Mouse (Mus musculus): ENCODE results near the gene Grk4. TPM values are rescaled to one million over a fixed set of nuclear protein-coding genes. Genes with fewer than 3 reads are reported as not detected.

Grk4 gene
- 3.2 TPM for polyA plus RNA-seq (2014; fragmentation: Illumina TruSeq; extraction: RNeasy Lipid Tissue Mini Kit (QIAGEN cat#74804); ENCODE audit: low read depth, low replicate concordance)

DNA sequence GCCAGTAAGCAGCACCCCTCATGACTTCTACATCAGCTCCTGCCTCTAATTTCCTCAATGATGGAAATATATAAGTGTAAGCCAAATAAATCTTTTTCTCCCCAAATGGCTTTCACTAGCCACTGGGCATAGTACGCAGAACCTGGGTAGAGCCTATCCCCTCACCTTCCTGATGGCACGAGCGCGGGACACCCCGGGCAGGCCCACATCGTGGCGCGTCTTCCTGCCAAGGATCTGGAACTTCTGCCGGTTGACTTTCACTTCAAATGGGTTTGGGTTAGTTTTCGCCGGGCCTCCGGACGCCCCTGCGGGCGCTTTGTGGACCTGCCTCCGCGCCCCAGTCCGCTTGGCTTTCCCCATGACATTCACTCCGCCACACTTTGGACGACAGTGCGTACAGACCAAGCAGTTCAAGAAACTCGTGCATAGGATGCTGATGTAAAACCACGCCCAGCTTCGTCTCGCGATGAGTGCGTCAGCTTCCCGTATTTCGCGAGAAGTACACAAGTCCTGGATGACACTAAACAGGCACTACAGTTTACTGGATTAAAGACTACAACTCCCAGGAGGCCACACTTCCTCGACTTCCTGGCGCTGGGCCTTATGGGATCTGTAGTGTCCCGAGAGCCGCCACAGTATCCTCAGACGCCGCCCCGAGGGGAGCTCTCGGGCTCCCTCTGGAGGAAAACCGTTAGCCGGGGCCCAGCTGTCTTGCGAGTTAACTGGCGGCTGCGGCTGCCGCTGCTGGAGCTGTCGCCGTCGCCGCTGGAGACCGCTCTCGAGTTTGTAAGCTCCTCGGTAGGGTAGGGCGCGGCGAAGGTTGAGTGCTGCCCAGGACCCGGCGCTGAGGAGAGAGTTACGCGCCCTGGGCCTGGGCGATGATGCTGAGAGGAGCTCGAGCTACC is at the start of gene Grk4, which contains the start of gene Nop14:
Grk4 (plus strand) TSS at position 694 of the 905 bp plus-strand sequence.
Nop14 (minus strand) TSS at position 463 of the 905 bp plus-strand sequence.

DNA sequence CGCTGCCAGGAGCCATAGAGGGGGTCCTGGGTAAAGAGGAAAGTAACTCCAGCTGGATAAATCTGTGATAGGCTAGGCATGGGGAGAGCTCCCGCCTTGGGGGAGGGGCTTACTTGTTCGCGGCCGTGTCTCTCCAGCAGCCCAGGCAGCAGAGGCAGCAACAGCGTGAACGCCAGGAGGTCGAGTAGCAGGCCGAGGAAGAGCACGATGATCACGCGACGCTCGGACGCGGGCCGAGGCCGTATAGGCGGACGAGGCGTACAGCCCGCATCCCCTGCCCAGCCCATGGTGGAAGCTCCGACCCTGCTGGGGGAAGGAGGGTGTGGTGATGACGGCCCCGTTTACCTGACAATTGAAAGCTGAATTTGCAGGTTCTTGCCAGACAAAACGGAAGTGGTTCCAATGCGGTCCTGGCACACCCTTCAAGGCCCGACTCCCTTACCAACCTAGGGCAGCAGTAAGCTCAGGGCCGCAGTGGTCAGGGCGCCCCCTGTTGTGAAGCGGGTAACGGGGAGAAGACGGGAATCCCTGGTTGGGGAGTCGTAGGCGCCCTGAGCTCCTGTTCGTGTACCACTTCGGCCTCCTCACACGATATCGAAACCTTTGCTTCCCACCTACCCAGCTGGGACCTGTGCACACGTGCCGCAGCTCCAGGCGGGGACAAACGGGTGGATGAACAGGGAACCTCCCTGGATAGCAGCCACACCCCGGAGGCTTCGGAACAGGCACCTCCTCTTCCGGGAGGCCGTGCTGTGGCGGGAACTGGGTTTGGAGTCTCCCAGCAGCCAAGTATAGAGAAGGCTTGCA is 23.5 kb upstream of the Grk4 start, which contains the start of gene Mfsd10:
Mfsd10 (minus strand) TSS at position 732 of the 807 bp plus-strand sequence.

DNA sequence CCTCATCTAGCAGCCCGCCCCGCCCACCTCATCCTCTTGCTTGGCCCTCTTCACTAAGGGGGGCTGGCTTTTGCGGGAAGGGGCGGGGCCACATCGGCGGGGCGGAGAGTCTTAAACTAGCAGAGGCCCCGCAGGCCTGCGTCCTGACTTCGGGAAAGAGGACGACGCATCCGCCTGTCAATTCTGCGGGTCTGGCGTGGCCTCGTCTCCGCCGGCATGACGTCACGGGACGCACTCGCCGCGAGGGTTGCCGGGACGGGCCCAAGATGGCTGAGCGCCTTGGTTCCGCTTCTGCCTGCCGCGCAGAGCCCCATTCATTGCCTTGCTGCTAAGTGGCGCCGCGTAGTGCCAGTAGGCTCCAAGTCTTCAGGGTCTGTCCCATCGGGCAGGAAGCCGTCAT is 101.3 kb downstream of the Grk4 start, which contains the start of gene Htt:
Htt (plus strand) TSS at position 232 of the 400 bp plus-strand sequence.

Other genes starting within 250 kb of the Grk4 start
- 1.9 TPM for gene Tnip2, start 146.4 kb upstream of the Grk4 start, polyA plus RNA-seq (2014; fragmentation: Illumina TruSeq; extraction: RNeasy Lipid Tissue Mini Kit (QIAGEN cat#74804); ENCODE audit: low read depth, low replicate concordance)
- gene Sh3bp2, start 134.5 kb upstream of the Grk4 start, polyA plus RNA-seq (2014; fragmentation: Illumina TruSeq; extraction: RNeasy Lipid Tissue Mini Kit (QIAGEN cat#74804); ENCODE audit: low read depth, low replicate concordance) = 2.9 TPM
- 21.8 TPM for gene Add1, start 86.7 kb upstream of the Grk4 start, polyA plus RNA-seq (2014; fragmentation: Illumina TruSeq; extraction: RNeasy Lipid Tissue Mini Kit (QIAGEN cat#74804); ENCODE audit: low read depth, low replicate concordance)
- not detected for gene Mfsd10, start 23.2 kb upstream of the Grk4 start, polyA plus RNA-seq (2014; fragmentation: Illumina TruSeq; extraction: RNeasy Lipid Tissue Mini Kit (QIAGEN cat#74804); ENCODE audit: low read depth, low replicate concordance)
- 12.1 TPM for gene Nop14, start 231 bp upstream of the Grk4 start, polyA plus RNA-seq (2014; fragmentation: Illumina TruSeq; extraction: RNeasy Lipid Tissue Mini Kit (QIAGEN cat#74804); ENCODE audit: low read depth, low replicate concordance)
- gene Htt, start 101.4 kb downstream of the Grk4 start, polyA plus RNA-seq (2014; fragmentation: Illumina TruSeq; extraction: RNeasy Lipid Tissue Mini Kit (QIAGEN cat#74804); ENCODE audit: low read depth, low replicate concordance) = 2.3 TPM
- gene Msantd1, start 247.6 kb downstream of the Grk4 start, polyA plus RNA-seq (2014; fragmentation: Illumina TruSeq; extraction: RNeasy Lipid Tissue Mini Kit (QIAGEN cat#74804); ENCODE audit: low read depth, low replicate concordance) = not detected